ENCODE assay signal across 13 mouse cellular contexts in genomic region chr9:31217631-31218380, GRCm38 (mm10). TPM values are rescaled to one million over a fixed set of nuclear protein-coding genes. Genes with fewer than 3 reads are reported as not detected.
DNase-seq lines count a peak whose midpoint lies in the region; ATAC-seq and TF ChIP-seq lines count a peak whose summit lies in the region.
"Had no signal": no experiment of that assay in that cellular context is flagged by ENCODE, and none has a peak within 500 bp of the region (broad histone marks: within the 10 kb centered on the region; RNA-seq: fewer than 3 reads in every experiment).

No protein-coding gene starts in this region.

- no peaks in the 10 kb centered on the region for H3K36me3 ChIP-seq in liver, embryonic 11.5 days (ENCODE audit: control insufficient read depth, insufficient read depth, low read length)
- no peaks in the 10 kb centered on the region for H3K36me3 ChIP-seq in liver, postnatal 0 days (replicated peaks; ENCODE audit: insufficient read depth, low read length)
- no peaks in the 10 kb centered on the region for H3K36me3 ChIP-seq in G1E (replicated peaks)
- no peaks in the 10 kb centered on the region for H3K36me3 ChIP-seq in stomach, embryonic 14.5 days (ENCODE audit: control insufficient read depth, insufficient read depth, low read length)
- no peaks in the 10 kb centered on the region for H3K36me3 ChIP-seq in intestine, embryonic 15.5 days
- H3K36me3 ChIP-seq: forebrain, embryonic 12.5 days; heart, embryonic 13.5 days; hindbrain, embryonic 13.5 days; liver, embryonic 15.5 days had no signal

- 38% methylated on average over 7 of the region's 7 CpGs for WGBS in liver, embryonic 11.5 days
- WGBS in liver, postnatal 0 days (ENCODE audit: insufficient replicate concordance) = 34% methylated on average over 7 of the region's 7 CpGs
- WGBS in stomach, embryonic 14.5 days = 33% methylated on average over 7 of the region's 7 CpGs
- 39% methylated on average over 7 of the region's 7 CpGs for WGBS in intestine, embryonic 15.5 days

- no peak overlapping the region for H3K4me3 ChIP-seq in liver, embryonic 11.5 days (ENCODE audit: low read depth, low read length)
- H3K4me3 ChIP-seq in liver, postnatal 0 days (ENCODE audit: low read depth, low read length) = no peak overlapping the region
- H3K4me3 ChIP-seq in G1E (ENCODE audit: low read depth, low read length) = no peak overlapping the region; the same call in 1 of the 2 replicates
- H3K4me3 ChIP-seq in stomach, embryonic 14.5 days (ENCODE audit: low read depth, low read length) = no peak overlapping the region
- no peak overlapping the region for H3K4me3 ChIP-seq in intestine, embryonic 15.5 days (replicated peaks)
- H3K4me3 ChIP-seq: forebrain, embryonic 12.5 days; heart, embryonic 13.5 days; hindbrain, embryonic 13.5 days; left cerebral cortex, adult 2 months; liver, embryonic 15.5 days had no signal

- H3K4me2 ChIP-seq in liver, embryonic 11.5 days = no peak overlapping the region
- H3K4me2 ChIP-seq in liver, postnatal 0 days (ENCODE audit: low read depth, low read length) = no peak overlapping the region
- no peak overlapping the region for H3K4me2 ChIP-seq in stomach, embryonic 14.5 days (replicated peaks; ENCODE audit: low read depth, low read length)
- no peak overlapping the region for H3K4me2 ChIP-seq in intestine, embryonic 15.5 days (replicated peaks)
- H3K4me2 ChIP-seq: forebrain, embryonic 12.5 days; heart, embryonic 13.5 days; hindbrain, embryonic 13.5 days; liver, embryonic 15.5 days had no signal

- H3K27ac ChIP-seq in liver, embryonic 11.5 days (ENCODE audit: low read depth, low read length) = no peak overlapping the region
- H3K27ac ChIP-seq in liver, postnatal 0 days (ENCODE audit: low read depth) = no peak overlapping the region
- H3K27ac ChIP-seq in stomach, embryonic 14.5 days (ENCODE audit: low read length) = peak overlapping the region; percentile 62; the same call in 1 of the 2 replicates
- H3K27ac ChIP-seq in intestine, embryonic 15.5 days = no peak overlapping the region
- H3K27ac ChIP-seq: forebrain, embryonic 12.5 days; heart, embryonic 13.5 days; hindbrain, embryonic 13.5 days; left cerebral cortex, adult 2 months; liver, embryonic 15.5 days had no signal

- no peak for TF ChIP-seq CTCF in liver, postnatal 0 days (IDR thresholded peaks at IDR 0.05; ENCODE audit: low read depth)
- no peak for TF ChIP-seq CTCF in G1E (IDR thresholded peaks at IDR 0.05; ENCODE audit: low read depth, low read length)

- H3K9me3 ChIP-seq in liver, embryonic 11.5 days (ENCODE audit: control insufficient read depth, low read length) = no peaks in the 10 kb centered on the region
- no peaks in the 10 kb centered on the region for H3K9me3 ChIP-seq in liver, postnatal 0 days (ENCODE audit: low read length)
- no peaks in the 10 kb centered on the region for H3K9me3 ChIP-seq in G1E (replicated peaks)
- H3K9me3 ChIP-seq in stomach, embryonic 14.5 days (ENCODE audit: control insufficient read depth, low read depth, low read length) = no peaks in the 10 kb centered on the region
- H3K9me3 ChIP-seq in intestine, embryonic 15.5 days = no peaks in the 10 kb centered on the region
- H3K9me3 ChIP-seq: forebrain, embryonic 12.5 days; heart, embryonic 13.5 days; hindbrain, embryonic 13.5 days; liver, embryonic 15.5 days had no signal

- no peak for DNase-seq in liver, embryonic 11.5 days (ENCODE audit: low spot score)
- DNase-seq in liver, postnatal 0 days = no peak
- no peak for DNase-seq in G1E (ENCODE audit: low spot score)
- peak; percentile 63 for DNase-seq in fat pad, adult 2 months (ENCODE audit: extremely low read depth, low read depth, low spot score)
- DNase-seq in thymus, postnatal 36 days = no peak
- DNase-seq: cerebellum, adult 9-10 months had no signal

- H3K9ac ChIP-seq in liver, embryonic 11.5 days (ENCODE audit: low read depth, low read length) = no peak overlapping the region
- no peak overlapping the region for H3K9ac ChIP-seq in liver, postnatal 0 days (replicated peaks)
- H3K9ac ChIP-seq in stomach, embryonic 14.5 days (replicated peaks; ENCODE audit: low read depth, low read length) = no peak overlapping the region
- no peak overlapping the region for H3K9ac ChIP-seq in intestine, embryonic 15.5 days
- H3K9ac ChIP-seq: forebrain, embryonic 12.5 days; heart, embryonic 13.5 days; hindbrain, embryonic 13.5 days; liver, embryonic 15.5 days had no signal

- peak; percentile 31; the same call in 1 of the 2 replicates for ATAC-seq in liver, embryonic 11.5 days (replicated peaks; ENCODE audit: low FRiP score)
- ATAC-seq in liver, postnatal 0 days = no peak
- ATAC-seq in G1E (ENCODE audit: extremely low read depth, insufficient number of reproducible peaks, low FRiP score, poor library complexity, severe bottlenecking) = peak; percentile 79
- peak; percentile 73 for ATAC-seq in stomach, embryonic 14.5 days (ENCODE audit: insufficient number of reproducible peaks, insufficient read depth, low FRiP score, low read depth)
- ATAC-seq in intestine, embryonic 15.5 days = no peak

- H3K27me3 ChIP-seq in liver, embryonic 11.5 days (replicated peaks; ENCODE audit: control insufficient read depth, insufficient read depth, low read length) = no peaks in the 10 kb centered on the region
- H3K27me3 ChIP-seq in liver, postnatal 0 days (ENCODE audit: insufficient read depth, low read length) = no peaks in the 10 kb centered on the region
- no peaks in the 10 kb centered on the region for H3K27me3 ChIP-seq in G1E (ENCODE audit: insufficient read depth, low read length)
- H3K27me3 ChIP-seq in stomach, embryonic 14.5 days (ENCODE audit: control insufficient read depth, insufficient read depth, low read length) = no peaks in the 10 kb centered on the region
- H3K27me3 ChIP-seq in intestine, embryonic 15.5 days (replicated peaks) = no peaks in the 10 kb centered on the region
- H3K27me3 ChIP-seq: forebrain, embryonic 12.5 days; heart, embryonic 13.5 days; hindbrain, embryonic 13.5 days had no signal

- H3K4me1 ChIP-seq in liver, embryonic 11.5 days (replicated peaks; ENCODE audit: control insufficient read depth, insufficient read depth, low read length) = peaks cover 7% of the 10 kb centered on the region; the same call in 1 of the 2 replicates
- peaks cover 4% of the 10 kb centered on the region; the same call in 1 of the 2 replicates for H3K4me1 ChIP-seq in liver, postnatal 0 days (ENCODE audit: insufficient read depth)
- H3K4me1 ChIP-seq in G1E (ENCODE audit: insufficient read depth, low read depth, low read length) = peaks cover 46% of the 10 kb centered on the region
- H3K4me1 ChIP-seq in stomach, embryonic 14.5 days (ENCODE audit: control insufficient read depth, insufficient read depth, low read length) = no peaks in the 10 kb centered on the region
- no peaks in the 10 kb centered on the region for H3K4me1 ChIP-seq in intestine, embryonic 15.5 days (replicated peaks)

- TF ChIP-seq EP300 in liver, postnatal 0 days (IDR thresholded peaks at IDR 0.05; ENCODE audit: low read depth) = no peak

RNA-seq across cellular contexts. Expression of gene Aplp2, which starts 6.2 kb away (rescaled TPM):
- polyA plus RNA-seq in liver, embryonic 11.5 days (2014; fragmentation: Nextera tagmentation; extraction: Ambion mirVana) = 256 and 297 TPM in 2 replicates
- polyA plus RNA-seq in liver, postnatal 0 days (2015; fragmentation: Nextera tagmentation; extraction: Ambion mirVana) = 167 and 178 TPM in 2 replicates
- total RNA-seq in G1E (2014; fragmentation: Nextera tagmentation) (721 and 724 TPM in 2 replicates), G1E (2017) (454 and 492 TPM in 2 replicates)
- polyA plus RNA-seq in G1E (2012) = 65.1 and 79.4 TPM in 2 replicates
- polyA plus RNA-seq in stomach, embryonic 14.5 days (2014; fragmentation: Nextera tagmentation; extraction: Ambion mirVana) = 292 and 302 TPM in 2 replicates
- 210 and 215 TPM in 2 replicates for polyA plus RNA-seq in intestine, embryonic 15.5 days (2015; fragmentation: Nextera tagmentation; extraction: Ambion mirVana)

Comparison
In these comparisons a context has a peak if more than half of its experiments do, and no peak if none do; other contexts are left out.
1. ATAC-seq: peak in liver, embryonic 11.5 days (single experiment), G1E (single experiment) and stomach, embryonic 14.5 days (single experiment); none in liver, postnatal 0 days (single experiment) and intestine, embryonic 15.5 days (single experiment).